Mouse (Mus musculus): ENCODE results near the gene Rasef.
"Not testable (repeated sequence)": the region's sequence is repeated elsewhere in the genome, so short reads cannot be mapped to it uniquely, and the experiment has no call there.

Rasef gene

GRCm38 (mm10) chr4:73790260-73791185, at the start of gene Rasef:
TSS of gene Rasef (minus strand) at chr4:73790994.
- peak; percentile 43 for DNase-seq (ENCODE audit: low spot score)

DNA sequence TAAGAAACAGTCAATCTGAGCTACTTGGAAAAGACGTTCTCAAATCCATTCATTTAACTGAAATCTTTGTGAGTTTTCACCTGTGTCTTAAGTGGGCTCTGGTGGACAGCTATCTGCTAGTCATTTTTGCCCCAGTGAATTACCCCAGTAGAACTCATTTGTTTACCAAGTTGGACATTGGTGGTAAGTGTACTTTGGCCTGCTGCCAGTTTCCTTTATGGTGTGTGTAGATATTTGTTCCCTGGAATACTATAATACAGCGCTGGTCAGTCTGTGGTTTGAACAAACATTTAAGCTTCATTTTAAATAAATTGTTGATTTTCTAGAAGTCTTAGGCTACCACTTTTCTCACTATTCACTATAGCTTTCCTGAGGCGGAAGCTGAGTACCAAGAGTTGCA, 35.8 kb upstream of the Rasef start:
- DNase-seq (ENCODE audit: low spot score): no peak

GRCm38 (mm10) chr4:73791186-73791540, 369 bp upstream of the Rasef start:
- DNase-seq (ENCODE audit: low spot score): no peak

DNA sequence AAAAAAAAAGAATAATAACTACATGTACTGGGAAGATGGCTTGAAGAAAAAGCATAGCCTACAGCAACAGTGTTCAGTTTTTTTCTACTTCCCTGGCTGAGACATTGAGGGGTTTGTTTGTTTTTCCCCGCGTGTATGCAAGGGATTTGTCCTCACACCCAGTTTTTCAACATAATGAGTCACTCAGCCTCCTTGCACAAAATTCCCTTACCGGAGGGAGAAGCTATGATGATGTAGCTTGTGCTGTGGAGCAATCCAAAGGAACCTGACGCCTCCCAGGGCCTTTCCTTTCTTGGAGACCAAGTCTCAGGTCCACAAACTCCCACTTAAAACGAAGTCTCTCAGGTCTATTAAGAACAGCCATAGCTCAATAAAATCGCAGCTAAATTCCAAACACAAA, 1.3 kb downstream of the Rasef start:
- no peak for DNase-seq (ENCODE audit: low spot score)

DNA sequence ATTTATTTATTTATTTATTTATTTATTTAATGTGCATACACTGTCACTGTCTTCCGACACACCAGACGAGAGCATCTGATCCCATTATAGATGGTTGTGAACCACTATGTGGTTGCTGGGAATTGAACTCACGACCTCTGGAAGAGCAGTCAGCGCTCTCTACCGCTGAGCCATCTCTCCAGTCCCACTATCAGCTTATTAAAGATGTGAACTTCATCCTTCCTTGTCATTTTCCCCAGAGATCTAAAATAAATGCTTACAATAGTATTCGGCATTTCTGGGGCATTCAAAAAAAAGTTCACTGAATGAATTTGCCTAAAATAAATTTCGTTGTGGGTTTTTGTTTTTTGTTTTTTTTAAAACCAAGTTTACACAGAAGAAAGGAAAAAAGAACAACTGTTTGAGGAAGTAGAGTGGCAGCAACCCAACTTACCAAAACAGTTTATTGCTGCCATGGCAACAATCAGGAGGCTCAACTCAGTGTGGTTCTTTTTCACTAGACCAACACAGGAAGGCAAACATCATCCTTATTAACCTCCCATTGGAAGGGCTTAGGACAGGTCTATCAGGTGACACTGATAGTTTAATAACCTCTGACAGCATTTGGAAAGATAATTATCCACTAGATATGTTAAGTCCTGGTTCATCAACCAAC, 2.6 kb downstream of the Rasef start:
- no peak for DNase-seq (ENCODE audit: low spot score)

GRCm38 (mm10) chr4:73784147-73784546, 6.6 kb downstream of the Rasef start:
- no peak for DNase-seq (ENCODE audit: low spot score)

DNA sequence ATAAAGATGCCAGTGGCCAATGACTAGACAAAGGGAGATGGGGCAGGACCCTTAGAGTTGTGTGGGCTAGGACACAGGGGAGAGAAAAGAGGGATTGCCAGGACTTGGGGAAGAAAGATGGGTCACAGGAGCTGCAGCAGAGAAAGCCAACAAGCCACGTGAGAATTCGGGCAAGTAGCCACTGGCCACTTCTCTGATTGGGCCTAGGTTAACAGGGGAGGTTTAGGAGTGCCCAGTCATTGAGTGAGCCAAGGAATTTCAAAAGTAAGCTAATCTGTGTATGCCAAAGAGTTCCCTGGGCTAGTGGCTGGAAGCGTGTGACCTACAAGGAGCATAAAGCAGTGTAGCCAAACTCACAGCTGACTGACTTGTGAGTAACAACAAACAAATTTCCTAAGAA, 9.7 kb downstream of the Rasef start:
- DNase-seq (ENCODE audit: low spot score): no peak

- DNase-seq (ENCODE audit: low spot score): no peak
These were observed 15.5 kb downstream of the Rasef start for GRCm38 (mm10) chr4:73775266-73775665.

- no peak for DNase-seq (ENCODE audit: low spot score)
These were observed 16.7 kb downstream of the Rasef start for GRCm38 (mm10) chr4:73773831-73774810.

- DNase-seq (ENCODE audit: low spot score): no peak
These were observed 18.8 kb downstream of the Rasef start for GRCm38 (mm10) chr4:73772028-73772427.

DNA sequence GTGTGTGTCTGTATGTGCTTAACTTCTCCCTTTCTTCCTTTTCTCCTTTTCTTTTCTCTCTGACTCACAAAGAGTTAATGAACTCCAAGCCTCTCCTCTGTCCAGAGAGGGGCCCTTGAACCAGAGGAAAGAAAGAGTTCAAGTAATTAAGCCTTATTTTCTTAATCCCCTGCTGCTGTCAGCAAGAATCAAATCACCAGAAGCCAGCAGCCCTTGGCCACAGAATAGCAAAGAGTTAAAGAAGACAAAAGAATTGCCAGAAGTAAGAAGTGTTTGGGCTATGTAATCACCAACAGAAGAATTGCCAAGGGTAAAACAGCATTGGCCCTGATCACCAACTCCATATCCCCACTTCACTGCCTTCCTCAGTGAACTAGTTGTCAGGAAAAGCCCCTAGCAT, 20.2 kb downstream of the Rasef start:
- DNase-seq (ENCODE audit: low spot score): no peak

DNA sequence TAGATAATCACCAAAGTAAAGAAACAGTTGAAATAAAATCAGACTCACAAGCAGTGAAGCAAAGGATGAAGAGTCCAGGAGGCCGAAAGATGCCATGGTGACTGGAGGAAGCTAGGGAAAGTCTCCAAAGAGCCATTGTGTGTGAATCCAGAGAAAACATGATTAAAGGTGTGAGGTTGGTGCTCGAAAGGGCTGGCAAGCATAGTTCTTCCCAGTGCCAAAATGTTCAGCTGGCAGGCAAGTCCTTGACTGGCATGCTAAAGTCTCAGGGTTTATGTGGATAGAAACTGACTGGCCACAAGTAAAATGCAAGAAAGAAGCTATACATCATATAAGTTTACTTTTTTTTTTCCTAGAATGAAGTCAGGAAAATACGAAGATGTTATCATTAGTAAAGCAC, 22.6 kb downstream of the Rasef start:
- no peak for DNase-seq (ENCODE audit: low spot score)

- DNase-seq (ENCODE audit: low spot score): no peak
These were observed 42.6 kb downstream of the Rasef start for GRCm38 (mm10) chr4:73748219-73748618.

DNA sequence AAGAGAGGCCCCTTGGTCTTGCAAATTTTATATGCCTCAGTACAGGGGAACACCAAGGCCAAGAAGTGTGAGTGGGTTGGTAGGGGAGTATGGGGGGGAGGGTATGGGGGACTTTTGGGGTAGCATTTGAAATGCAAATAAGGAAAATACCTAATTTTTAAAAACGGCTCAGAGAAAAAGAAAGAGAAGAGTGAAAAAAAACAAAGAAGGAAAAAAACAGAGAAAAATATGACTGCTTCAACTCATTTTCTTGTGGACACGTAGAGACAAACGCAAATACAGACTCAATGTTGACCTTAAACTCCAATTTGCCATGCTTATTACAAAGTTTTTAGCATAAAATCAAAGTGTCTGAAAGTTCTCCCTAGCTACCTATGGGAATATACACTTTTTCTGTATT, 51.4 kb downstream of the Rasef start:
- no peak for DNase-seq (ENCODE audit: low spot score)

- no peak for DNase-seq (ENCODE audit: low spot score)
These were observed 71.0 kb downstream of the Rasef start for GRCm38 (mm10) chr4:73719819-73720218.

DNA sequence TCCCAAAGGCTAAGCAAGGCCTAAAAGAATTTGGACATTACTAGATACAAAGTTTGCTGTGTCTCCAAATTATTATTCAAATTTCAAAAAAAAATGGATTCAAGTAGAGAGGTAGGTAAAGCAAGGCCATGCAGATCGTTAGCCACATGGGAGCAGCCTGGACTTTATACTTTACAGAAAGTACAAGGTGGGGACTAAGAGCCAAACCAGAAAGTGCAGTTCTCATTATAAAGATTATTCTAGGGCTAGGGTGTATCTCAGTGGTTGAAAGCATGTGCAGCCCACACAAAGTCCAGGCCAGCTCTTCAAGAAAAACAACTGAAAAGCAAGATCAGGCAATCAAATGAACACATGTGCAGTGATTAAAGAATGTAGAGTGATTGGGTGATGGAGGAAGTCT, 72.0 kb downstream of the Rasef start:
- no peak for DNase-seq (ENCODE audit: low spot score)

DNA sequence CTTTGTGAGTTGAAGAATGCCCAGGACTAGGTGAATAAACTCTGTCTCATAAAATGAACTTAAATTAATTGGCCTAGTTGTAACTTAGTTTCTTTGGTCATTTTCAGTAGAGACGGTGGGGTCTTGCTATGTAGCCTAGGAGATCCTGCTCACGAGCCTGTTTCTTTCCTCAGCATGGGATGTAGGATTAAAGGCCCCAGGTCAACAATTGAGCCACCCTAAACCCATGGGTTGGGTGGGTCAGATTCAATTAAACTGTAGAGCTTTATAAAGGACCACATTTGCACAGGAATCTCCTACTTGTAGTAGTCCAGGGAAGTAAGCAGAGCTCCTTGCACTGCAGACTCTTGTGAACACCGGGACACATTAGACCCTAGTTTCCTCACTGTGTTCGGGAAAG, 107.6 kb downstream of the Rasef start, which contains the start of gene Gm428:
Gm428 (plus strand) TSS at position 301 of the 400 bp plus-strand sequence.
- not testable (repeated sequence) for DNase-seq (ENCODE audit: low spot score)

DNA sequence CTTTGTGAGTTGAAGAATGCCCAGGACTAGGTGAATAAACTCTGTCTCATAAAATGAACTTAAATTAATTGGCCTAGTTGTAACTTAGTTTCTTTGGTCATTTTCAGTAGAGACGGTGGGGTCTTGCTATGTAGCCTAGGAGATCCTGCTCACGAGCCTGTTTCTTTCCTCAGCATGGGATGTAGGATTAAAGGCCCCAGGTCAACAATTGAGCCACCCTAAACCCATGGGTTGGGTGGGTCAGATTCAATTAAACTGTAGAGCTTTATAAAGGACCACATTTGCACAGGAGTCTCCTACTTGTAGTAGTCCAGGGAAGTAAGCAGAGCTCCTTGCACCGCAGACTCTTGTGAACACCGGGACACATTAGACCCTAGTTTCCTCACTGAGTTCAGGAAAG, 122.7 kb downstream of the Rasef start, which contains the start of gene Gm11239:
Gm11239 (plus strand) TSS at position 301 of the 400 bp plus-strand sequence.
- DNase-seq (ENCODE audit: low spot score): not testable (repeated sequence)

Data from testis, postnatal 14 days (tissue).